Mouse (Mus musculus) 3134 (cell line): ENCODE results near the gene Mcrip2.

ENCODE experiments used
- DNase-seq: peaks from one replicate; pipeline ENCODE4 v3.0.0-alpha.2; 2011; ENCODE audit warnings: low spot score; ENCODE audit not compliant: insufficient read length; ENCODE audit errors: extremely low read depth

Mcrip2 gene

GRCm38 (mm10) chr17:25835816-25836215, 32.7 kb downstream of the Mcrip2 start:
- DNase-seq: no peak

- DNase-seq: no peak
Measured at GRCm38 (mm10) chr17:25835301-25835700, 33.3 kb downstream of the Mcrip2 start.

DNA sequence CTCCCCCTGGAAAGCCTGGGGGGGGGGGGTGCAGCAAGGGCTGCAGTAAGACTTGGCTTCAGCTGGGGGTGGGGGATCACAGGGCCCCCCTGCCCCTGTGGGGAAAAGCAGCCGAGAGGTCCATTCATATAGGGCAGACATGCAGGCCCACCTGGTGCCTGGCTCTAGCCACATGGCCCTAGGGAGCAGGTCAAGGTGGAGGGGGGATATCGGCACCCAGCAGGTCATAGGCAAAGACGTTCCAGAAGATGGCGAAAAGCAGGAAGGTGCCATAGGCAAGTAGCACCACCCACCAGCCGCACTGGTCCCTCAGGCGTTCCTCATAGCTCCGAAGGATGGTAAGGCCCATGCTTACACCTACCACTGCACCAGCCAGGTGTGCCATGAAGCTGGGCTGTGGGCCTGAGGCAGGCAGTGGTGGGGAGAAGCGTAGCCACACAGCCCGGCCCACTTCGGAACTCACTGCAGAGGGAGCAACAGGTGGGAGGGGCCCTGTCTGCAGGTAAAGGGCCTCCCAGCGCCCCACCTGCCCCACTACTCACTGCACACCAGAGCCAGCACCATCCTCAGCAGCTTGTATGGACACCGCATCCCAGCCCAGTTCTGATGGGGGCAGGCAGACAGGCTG, 33.9 kb downstream of the Mcrip2 start:
- no peak for DNase-seq

GRCm38 (mm10) chr17:25833961-25834594, 34.5 kb downstream of the Mcrip2 start:
- no peak for DNase-seq

GRCm38 (mm10) chr17:25833291-25833663, 35.3 kb downstream of the Mcrip2 start, which contains the start of gene Stub1:
Gene Stub1, minus strand, starts transcription at chr17:25833404.
- no peak for DNase-seq

DNA sequence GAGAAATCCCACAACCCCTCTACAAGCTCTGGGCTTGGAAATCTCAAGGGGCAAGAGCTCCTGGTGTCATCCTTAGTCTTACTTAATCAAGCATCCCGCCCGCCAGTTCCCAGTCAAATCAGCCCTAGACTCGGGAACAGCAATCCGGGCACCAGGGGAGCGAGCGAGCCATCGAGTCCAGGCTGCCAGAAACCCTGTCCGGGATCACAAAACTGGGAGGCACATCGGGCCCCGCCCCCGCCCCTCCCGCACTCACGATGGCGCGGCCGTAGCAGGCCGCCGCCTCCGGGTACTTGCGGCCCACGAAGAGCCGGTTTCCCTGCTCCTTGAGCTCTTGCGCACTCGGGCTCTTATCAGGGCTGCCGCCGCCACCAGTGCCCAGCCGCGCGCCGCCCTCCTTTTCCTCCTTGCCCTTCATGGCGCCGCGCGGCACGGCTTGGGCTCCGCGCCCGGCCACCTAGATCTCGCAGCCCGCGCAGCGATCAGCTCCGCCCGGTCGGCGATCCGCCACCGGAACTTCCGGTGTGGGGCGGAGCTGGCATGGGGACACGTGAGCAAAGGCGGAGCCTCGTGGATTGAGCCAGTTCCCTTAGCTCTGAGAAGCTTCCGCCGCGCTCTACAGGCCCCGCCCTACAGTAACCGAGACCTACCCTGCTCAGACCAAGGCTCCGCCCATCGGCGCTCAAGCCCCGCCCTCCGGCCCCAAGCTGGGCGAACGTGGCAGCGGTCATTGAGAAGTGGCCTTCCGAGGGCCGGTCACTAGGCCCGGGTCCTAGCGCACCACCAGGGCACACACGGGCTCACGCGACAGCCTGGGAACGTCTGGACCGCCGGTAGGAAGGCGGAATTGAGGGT, 35.9 kb downstream of the Mcrip2 start:
- peak; percentile 100 for DNase-seq

GRCm38 (mm10) chr17:25831451-25832281, 36.9 kb downstream of the Mcrip2 start:
- DNase-seq: no peak

GRCm38 (mm10) chr17:25830806-25831431, 37.6 kb downstream of the Mcrip2 start:
- DNase-seq: no peak

- DNase-seq: no peak
Measured at GRCm38 (mm10) chr17:25830200-25830753, 38.3 kb downstream of the Mcrip2 start.

GRCm38 (mm10) chr17:25829558-25830017, 39.0 kb downstream of the Mcrip2 start:
- no peak for DNase-seq

DNA sequence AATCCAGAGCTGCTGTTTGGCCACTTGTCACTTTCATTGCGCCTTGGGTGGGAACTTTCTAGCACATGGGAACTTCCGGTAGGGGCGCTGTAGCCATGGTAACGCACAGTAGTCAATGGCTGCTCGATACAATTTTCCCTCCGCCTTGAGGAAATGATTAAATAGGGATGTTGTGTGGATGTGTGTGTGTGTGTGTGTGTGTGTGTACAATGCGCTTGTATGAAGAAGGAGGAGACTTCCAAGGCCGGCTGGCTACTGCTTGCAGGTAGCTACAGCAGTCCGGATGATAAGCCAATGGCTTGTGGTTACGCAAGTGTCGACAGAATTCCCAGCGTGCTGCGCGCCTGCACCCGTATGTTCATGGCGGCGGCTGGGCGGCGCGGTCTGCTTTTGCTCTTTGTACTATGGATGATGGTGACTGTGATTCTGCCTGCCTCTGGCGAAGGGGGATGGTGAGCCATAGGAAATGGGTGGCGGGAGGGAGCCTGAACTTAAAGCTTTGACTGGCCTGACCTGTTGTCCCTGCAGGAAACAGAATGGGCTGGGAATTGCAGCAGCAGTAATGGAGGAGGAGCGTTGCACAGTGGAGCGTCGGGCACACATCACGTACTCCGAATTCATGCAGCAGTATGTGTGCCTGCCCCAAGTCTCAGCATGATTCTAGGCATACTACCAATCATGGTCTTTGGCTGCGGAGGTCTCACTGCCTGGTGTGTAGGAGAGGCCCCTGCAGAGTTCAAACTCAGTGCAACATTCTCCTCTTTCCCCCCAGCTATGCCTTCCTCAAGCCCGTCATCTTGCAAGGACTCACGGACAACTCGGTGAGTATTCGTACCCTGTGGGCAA, 39.6 kb downstream of the Mcrip2 start, which contains the start of gene Jmjd8:
TSS of gene Jmjd8 (plus strand) at position 156 of the 846 bp plus-strand sequence.
- peak; percentile 61 for DNase-seq

- no peak for DNase-seq
Measured at GRCm38 (mm10) chr17:25828223-25828594, 40.4 kb downstream of the Mcrip2 start.

- DNase-seq: no peak
Measured at GRCm38 (mm10) chr17:25827546-25828222, 40.9 kb downstream of the Mcrip2 start.

GRCm38 (mm10) chr17:25827011-25827410, 41.6 kb downstream of the Mcrip2 start:
- no peak for DNase-seq

DNA sequence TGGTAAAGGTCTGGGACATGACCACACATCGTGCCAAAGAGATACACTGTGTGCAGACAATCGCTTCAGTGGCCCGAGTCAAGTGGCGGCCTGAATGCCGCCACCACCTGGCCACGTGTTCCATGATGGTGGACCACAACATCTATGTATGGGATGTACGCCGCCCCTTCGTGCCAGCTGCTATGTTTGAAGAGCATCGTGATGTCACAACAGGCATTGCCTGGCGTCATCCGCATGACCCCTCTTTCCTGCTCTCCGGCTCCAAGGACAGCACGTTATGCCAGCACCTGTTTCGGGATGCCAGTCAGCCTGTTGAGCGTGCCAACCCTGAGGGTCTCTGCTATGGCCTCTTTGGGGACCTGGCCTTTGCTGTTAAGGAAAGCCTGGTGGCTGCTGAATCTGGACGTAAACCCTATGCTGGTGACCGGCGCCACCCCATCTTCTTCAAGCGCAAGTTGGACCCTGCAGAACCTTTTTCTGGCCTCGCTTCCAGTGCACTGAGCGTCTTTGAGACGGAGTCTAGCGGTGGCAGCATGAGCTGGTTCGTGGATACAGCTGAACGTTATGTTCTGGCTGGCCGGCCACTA, 42.5 kb downstream of the Mcrip2 start:
- no peak for DNase-seq

DNA sequence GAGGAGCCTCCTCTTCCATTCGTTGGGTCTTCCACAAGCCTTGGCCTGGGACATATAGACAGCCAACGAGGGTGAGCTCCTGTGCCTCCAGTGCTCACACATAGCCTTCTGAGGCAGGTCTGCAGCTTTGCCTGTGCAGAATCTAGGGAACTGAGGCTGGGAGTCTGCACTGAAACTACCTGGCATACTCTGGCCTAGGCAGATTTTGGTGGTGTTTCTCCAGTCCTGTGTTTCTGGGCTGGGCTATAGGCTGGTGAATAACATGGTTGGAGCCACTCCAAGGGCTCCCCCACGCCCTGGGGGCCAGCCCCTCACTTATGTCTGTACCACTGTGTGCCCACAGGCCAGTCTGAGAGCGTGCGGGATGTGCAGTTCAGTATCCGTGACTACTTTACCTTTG, 43.3 kb downstream of the Mcrip2 start:
- DNase-seq: no peak

GRCm38 (mm10) chr17:25824362-25825142, 44.0 kb downstream of the Mcrip2 start:
- DNase-seq: no peak
